Mouse (Mus musculus) left cerebral cortex, postnatal 36 days (tissue): ENCODE results near the gene Ptges2. TPM values are rescaled to one million over a fixed set of nuclear protein-coding genes. Genes with fewer than 3 reads are reported as not detected.

Experiments
- DNase-seq, 2 experiments: peaks; one replicate each; pipeline ENCODE4 v3.0.0; 2021 to 2022; ENCODE audit warnings: low spot score in 2 of 2, mixed read lengths in 1 of 2
- intact Hi-C: fragments of 180-260 bp; cut with DNase I; formaldehyde crosslinking; loops from one replicate; pipeline ENCODE4 v1.15.1; 2025
- total RNA-seq, 2 experiments: library from RNA; stranded (reverse); gene quantifications; 2 replicates each; pipeline ENCODE4 v1.2.3; 2021

Gene Ptges2
- total RNA-seq, 2 experiments from 2014 or later = 40.6 to 54.8 TPM

DNA sequence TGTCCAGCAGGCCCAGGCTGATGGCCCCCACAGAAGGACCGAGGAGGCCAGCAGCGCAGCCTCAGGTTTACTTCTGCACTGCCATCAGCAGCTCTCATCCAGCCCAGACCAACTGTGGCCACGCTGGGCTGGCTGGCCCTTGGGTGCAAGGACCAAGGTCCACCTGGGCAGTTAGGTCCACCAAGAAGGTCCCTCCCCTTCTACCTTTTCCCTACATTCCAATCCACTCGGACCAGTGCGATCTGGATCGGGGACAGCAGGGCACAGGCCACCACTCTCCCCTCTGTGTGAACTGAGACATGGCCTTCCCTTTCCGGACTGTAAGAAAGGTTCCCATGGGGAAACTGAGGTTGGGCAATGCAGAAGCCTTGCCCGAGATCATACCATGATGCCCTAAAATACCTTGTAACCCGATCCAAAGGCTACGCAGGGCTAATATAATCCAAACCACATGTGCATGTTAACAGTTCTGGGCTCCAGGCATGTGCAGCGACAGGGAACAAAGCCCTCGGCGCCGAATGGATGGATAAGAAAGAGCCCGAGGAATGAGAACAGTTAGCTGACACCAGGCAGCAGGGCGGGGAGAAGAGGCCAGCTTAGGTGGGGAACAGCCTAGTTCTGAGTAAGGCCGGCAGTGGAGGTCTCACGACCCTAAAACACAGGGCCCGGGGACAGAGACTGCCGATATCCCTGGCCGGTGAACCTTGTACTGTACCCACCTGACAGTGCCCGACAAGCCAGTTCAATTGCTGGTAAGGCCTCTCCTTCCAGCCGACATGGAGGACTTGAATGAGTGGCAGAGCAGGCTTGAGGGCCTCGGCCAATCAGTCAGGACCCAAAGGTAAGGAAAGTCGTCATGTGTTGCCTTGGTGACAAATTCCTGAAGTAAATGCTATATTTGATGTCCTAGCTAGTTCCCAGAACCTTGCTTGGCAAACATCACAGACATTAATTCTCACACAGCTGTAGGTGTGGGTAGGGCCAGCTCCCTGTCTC is 13.0 kb downstream of the Ptges2 start:
- intact Hi-C loops = no loop called here
- no peak for DNase-seq

DNA sequence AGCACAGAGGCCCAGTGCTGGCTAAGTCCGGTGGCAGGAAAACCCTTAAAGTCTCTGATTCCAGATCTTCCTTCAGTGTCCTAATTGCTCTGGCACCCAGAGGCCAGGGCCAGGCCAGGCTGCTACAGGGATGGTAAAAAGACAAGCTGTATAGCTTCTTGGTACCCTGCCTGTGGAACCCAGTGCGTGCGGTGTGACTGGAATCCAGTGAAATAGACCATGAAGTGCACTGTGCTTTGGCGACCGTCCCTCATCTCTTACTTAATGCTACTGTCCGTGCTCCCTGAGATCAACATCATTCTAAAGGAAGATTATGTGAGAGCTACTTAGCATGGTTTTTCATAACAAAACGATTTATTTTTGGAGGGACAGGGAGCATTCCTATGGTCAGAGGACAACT is 15.7 kb downstream of the Ptges2 start:
- no peak for DNase-seq
- intact Hi-C loops = no loop called here

DNA sequence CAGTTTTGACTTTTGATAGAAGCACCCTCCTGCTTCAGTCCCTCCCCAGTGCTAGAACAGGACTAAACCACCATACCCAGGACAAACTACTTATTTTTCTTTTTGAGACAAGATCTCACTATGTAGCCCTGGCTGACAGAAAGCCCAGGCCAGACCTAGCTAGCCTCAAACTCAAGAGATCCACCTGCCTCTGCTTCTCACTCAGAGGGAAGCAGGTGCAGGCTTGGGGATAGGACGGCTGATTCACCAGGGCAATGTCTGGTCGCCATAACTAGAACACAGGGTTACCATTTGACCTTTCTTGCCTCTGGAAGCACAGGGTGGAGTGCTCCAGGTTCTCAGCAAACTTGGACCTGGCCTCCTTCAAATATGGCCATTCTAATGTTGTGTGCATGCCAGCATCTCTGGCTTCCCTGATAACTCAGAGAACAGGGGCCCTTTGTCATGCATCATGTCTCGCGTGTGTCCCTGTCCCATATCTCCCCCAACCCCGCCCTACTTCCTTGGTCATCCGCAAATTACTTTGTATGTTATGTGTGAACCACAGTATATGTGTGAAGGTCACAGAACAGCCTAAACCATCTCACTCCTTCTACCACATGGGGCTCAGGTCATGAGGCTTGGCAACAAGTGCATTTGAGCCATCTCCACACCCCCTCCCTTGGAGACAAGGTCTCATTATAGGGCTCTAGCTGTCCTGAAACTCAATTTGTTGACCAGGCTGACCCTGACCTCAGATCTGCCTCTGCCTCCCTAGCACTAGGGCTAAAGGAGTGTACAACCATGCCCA is 17.2 kb downstream of the Ptges2 start:
- intact Hi-C loops = no loop called here

DNA sequence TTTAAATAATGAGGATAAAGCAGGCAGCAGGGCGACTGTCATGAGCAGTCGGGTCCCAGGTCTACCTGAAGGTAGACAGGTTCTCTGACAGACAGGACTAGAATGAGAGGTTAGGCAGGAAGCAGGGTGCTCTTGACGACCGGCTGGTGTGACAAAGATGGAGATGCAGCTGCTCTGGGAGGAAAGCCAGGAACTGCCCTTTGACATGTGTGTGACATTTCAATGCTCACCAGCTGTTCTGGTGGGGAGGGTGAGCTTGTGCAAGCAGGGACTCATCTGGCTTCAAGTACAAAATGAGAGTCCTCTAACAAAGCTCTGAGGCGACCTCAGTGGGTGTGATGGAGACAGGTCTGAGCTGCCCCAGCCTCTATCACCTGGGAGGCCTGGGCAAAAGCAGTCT is 18.2 kb downstream of the Ptges2 start:
- intact Hi-C loops = no loop called here
- DNase-seq = no peak

More for the DNA sequence above, 17.2 kb downstream of the Ptges2 start:
- DNase-seq = no peak

DNA sequence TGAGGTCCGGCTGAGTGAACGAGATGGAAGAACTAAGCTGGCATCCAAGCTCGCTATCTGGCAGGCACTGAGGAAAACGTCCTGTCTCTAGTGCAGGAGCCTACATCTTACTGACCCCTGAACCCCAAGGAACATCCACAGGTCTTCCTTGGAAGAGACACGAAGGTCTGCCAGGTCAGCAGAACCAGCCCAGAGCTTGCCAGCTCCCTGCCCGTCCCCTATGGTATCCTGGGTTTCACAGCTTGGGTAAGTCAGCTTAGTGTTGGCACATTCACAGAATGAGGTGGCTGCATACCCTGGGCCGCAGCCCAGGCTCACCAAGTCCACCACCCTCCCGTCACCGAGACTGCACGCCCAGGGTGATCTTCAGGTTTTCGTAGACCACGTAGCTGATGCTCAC is 20.1 kb downstream of the Ptges2 start:
- intact Hi-C loops = no loop called here
- DNase-seq = no peak

DNA sequence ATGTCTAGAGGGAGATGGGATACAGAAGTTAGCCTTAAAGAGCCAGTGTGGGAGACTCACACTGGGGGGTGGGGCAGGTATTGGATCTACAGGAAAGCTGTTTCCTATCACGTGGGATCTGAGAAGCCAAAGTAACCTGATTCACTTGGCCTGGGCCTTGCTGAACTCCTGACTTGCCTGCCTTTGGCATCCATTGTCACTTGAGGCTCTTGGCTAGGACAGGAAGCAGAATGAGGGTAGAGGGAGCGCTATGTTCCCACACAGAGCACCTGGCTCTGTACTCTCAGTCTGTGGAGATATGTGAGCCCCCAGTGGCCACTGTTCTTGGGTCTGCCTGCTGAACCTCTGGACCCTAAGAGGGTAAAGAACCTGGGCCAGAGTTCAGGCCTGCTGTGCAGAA is 20.9 kb downstream of the Ptges2 start:
- intact Hi-C loops = no loop called here
- DNase-seq = no peak

DNA sequence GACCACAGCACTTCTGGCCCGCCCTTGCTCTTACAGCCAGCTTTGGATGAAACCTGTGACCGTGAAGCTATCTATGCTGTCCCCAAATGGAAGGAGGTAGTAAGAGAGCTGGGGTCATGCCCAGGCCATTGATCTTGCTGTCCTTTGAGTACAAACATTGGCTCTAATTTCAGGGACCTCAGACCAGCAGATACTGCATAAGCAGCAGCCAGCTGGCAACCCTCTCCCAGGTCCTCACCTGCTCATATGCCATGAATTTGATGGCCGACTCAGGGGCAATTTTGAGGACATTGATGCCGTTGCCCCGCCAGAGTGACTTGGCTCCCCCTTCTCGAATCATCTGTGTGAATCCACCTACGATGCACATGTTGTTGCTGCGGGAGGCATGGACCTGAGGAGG is 21.8 kb downstream of the Ptges2 start:
- no peak for DNase-seq
- intact Hi-C loops = no loop called here

DNA sequence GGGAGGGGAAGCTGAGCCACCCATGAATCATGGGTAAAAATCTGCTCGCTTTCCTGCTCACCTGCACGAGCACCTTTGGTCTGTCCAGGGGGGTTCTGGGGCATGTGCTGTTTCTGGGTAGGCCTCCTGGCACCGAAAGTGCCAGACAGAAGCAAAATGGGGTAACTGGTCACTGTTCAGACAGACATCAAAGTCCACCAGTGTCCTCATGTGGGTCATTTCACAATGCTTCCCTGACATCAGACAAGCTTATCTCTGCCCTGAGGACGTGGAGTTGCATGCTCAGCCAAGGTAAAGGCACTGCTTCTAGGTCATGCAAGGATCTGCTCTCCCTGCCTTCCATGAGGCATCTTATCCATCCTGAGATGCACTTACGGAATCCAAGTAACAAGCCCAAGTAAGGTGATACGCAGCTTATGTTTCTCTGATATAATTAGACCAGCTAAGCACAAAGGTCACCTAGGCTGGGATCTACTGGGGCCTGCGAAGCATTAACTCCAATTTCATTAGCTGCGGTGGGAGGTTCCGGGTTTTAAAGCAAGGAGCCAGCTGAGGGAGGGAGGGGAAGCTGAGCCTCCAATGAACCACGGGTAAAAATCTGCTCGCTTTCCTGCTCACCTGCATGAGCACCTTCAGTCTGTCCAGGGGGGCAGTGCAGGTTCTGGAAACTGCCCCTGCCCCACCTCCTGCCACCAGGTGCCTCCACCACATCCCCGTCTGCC is 22.9 kb downstream of the Ptges2 start:
- DNase-seq = no peak

DNA sequence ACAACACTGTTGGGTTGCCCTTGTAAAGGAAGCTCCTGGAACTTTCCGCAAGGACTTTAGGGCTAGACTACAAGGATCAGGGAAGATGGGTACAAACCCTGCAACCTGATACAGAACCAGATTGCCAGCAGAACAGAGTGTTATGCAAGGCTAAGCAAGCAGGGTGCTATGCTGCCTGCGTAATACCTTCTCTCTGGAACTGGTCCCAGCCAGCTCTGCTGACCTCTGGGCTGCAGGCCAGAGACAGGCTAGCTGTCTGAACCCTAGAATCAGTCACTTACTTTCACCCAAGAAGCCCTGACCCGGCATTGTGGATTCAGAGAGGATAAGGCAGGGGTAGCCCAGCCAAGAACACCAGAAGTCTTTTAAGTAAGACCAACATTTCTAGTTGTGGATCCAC is 23.7 kb downstream of the Ptges2 start:
- no peak for DNase-seq
- intact Hi-C loops = no loop called here

More for the DNA sequence above, 22.9 kb downstream of the Ptges2 start:
- intact Hi-C loops = no loop called here

DNA sequence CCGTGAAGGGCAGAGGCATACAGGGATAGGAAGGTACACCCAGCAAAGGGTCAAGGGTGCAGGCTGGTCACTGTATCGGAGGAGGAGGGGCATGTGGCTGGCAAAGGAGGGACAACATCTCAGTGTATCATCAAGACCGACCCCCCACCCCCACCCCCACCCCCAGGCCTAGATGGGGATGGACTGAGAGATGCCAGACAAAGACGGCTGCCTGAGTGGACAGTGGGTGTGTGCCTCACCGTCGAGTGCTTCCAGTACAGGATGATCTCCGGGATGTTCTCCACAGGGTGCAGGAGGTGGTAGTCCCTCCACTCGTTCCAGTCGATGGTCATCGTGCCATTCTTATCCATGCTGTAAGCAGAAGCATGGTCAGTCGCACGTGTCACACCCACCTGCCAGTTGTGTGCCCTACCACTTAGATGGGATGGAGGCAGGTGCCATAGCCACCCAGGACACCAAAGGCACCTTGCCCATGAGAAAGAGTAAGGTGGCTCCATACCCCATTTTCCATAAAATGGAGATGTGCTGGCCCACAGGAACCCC is 24.4 kb downstream of the Ptges2 start:
- no peak for DNase-seq
- intact Hi-C loops = no loop called here

DNA sequence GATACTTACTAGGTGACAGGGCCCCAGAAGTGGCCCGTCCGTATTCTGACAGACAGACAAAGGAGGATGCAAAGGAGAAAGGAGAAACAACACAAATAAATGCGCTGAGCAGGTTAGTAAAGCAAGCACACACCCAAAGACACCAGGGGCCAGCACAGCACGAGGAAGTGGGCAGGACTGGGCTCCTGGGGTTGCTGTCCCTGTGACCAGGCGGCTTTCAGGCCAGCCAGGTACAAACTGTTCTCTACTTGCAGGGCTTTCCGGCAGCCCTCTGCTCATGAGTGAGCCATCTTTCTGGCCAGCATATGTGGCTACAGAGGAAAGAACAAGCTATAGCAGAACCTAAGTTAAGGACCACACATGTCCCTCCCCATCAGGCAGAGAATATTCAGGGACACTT is 25.0 kb downstream of the Ptges2 start:
- no peak for DNase-seq
- intact Hi-C loops = no loop called here

DNA sequence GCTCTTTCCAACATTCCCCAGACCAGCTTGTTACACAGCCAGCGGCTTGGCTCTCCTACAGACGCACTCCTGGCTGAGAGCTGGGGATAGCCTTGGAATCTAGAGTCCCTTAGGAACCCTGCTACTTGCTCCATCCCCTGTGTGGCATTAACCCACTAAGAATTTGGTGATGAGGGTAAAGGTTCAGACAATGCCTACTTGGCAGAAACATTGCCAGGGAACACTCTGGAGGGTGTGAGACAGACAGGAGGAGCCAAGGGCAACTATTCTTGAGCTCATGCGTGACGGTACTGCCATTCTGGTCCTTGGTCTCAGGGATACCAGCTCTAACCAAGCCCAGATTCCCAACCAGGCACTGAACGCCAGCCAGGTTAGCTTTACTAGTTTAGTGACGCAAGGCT is 26.2 kb downstream of the Ptges2 start:
- intact Hi-C loops = no loop called here
- DNase-seq = no peak

DNA sequence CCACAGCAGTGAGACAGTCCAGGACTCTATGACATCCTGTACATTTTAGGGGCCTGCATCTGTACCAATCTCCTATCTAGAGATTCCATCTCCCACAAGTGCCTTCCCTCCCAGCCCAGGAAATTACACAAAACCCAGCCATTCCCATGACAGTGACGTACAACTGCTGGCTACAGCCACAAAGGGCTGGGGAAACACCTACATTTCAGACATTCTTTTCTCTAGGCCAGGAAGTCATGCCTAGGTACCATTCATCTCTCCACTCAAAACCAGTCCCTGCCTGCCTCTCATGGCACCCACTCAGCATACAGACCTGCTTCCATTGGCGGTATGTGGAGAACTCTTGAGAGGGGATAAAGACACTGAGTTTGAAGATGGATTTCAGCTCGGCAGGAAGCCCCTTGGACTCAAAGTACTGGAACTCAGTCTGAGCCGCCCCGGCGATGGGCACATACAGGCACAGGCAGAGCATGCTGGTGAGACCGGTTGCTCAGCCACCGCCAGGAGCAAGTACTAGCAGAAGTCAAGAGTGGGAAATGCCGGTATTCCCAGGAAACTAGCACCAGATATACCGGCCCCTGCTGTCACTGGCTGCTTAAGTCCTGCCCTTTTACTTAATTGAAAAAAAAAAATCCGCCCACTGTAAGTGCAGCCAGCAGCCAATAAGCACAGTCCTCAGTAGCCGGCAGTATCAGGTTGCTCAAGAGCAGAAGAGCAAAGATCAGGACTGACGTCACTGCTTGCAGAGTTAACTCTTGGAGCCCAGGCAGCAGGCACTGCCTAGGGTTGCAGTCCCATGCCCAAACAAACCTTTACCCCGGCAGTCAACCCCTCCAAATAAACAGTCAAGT is 28.0 kb downstream of the Ptges2 start:
- intact Hi-C loops = no loop called here
- DNase-seq = no peak

DNA sequence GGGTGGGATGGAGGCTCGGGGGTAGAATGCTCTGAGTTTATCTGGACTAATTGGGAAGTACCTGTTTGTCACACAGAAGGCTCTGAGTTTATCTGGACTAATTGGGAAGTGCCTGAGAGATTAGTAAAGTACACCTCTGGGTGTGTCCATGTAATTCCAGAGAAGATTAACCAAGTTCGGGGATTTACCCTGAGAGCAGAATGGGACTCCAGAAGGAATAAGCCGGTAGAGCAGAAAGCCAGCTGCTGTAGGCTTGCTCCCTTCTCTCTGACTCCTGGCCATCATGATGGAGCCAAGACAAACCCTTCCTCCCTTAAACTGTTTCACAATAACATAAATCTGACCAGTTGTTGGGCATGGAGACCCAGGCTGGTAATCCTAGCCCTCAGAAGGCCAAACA is 29.1 kb downstream of the Ptges2 start:
- intact Hi-C loops = no loop called here
- no peak for DNase-seq

DNA sequence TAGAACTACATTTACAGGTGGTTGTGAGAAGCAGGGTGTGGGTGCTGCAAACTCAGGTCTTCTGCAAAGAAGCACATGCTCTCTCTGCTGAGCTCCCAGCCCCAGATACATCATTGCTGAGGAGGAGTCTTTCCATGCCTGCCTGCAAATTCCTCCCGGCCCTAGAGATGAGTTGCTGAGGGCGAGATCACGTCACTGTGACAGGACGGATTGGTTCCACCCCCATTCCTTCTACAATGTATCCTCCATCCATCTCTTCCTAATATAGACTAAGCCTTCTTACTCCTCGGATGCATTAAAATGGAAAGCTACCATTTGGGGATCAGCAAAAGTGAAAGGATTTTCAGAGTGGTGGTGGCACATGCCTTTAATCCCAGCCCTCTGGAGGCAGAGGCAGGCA is 29.9 kb downstream of the Ptges2 start:
- intact Hi-C loops = no loop called here

DNA sequence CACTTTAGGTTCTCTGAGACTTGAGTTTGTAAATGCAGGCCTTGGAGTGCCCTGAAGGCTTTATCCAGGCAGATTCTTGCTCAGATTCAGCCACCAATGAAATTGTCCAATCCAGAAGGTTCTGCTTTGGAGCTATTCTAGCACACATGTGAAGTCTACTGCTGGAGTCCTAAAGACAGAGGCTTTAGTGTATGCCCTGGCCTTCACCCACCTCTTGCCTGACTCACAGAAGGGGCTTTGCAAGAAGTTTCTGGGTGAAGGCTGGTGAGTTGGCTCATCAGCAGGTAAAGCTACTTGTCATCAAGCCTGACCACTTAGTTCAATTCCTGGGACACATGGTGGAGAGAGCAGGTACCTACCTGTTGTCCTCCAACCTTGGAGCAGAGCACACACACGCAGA is 30.4 kb downstream of the Ptges2 start:
- no peak for DNase-seq
- intact Hi-C loops = no loop called here

More for the DNA sequence above, 29.9 kb downstream of the Ptges2 start:
- DNase-seq = no peak

DNA sequence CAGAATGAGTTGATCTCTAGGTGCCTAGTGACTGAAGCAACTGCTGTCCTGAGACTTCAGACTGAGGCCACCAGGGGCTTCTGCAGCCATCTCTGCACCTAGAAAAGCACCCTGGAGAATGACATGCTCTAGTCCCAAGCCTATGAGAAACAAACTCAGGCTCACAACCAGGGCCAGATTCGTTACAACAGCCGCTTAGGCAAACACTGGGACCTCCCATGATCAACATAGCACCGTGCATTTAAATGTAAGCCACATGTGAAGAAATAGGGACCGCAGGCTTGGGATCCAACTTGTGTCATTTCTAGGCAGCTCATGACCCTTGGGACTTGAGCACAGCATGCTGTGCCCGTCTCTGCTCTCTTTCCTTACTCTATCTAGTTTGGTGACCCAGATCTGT is 32.0 kb downstream of the Ptges2 start:
- DNase-seq = no peak
- intact Hi-C loops = loop anchor here (2.0 kb wide), 1 partner anchor 23 kb away; the partner anchor contains the start of genes Naif1 and Slc25a25

DNA sequence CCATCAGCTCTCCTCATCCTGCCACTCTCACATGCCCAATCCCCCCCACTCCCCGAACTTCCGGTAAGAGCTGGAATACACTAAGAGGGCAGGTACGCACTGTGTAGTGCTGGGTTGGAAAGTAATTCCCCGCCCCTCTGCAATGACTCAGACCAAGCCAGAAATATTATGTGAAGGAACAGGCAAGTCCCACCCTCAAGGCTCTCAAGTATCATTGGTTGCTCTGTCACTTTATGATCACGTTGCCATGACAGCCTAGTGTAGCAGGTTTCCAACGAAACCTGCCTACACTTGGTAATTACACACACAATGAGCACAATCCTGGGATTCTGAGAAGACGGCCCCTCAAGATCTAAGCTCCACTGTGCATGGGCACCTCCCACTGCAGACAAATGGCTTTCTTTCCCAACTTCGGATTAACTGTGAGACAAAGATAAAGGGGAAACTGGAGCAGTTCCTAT is 32.6 kb downstream of the Ptges2 start:
- intact Hi-C loops = loop anchor here (2.0 kb wide), 1 partner anchor 23 kb away; the partner anchor contains the start of genes Naif1 and Slc25a25
- DNase-seq = peak; percentile 54 to 69
